Mouse (Mus musculus) lung, adult 2 months (tissue): Measurements from ENCODE around the gene Cfap99.

Experiments
- CTCF ChIP-seq: fragments of 200-500 bp; IDR thresholded peaks from 2 replicates; pipeline ENCODE4 v1.5.1; 2011; ENCODE audit warnings: mild to moderate bottlenecking, low read length, control low read depth; ENCODE audit not compliant: insufficient read depth
- POLR2A ChIP-seq: fragments of 200-500 bp; IDR thresholded peaks from 2 replicates; pipeline ENCODE4 v1.6.1; 2011; ENCODE audit warnings: low read depth, mild to moderate bottlenecking, control low read depth, low read length, borderline replicate concordance; ENCODE audit errors: extremely low read depth

GRCm38 (mm10) chr5:34286516-34286915 lies 1.9 kb upstream of the Cfap99 start:
- TF ChIP-seq CTCF (no peak), POLR2A (no peak)
